Mouse (Mus musculus) limb, embryonic 10.5 days (tissue): ENCODE data around the gene Pbx3. TPM values are rescaled to one million over a fixed set of nuclear protein-coding genes. Genes with fewer than 3 reads are reported as not detected.

Experiments
- DNase-seq: peaks from one replicate; pipeline ENCODE4 v3.0.0-alpha.2; 2017; ENCODE audit warnings: low spot score
- H3K27ac ChIP-seq: fragments of 300-500 bp; sonication (generic); 2 replicates; pipeline ENCODE4 v1.5.1; 2016; ENCODE audit warnings: mild to moderate bottlenecking
- H3K27me3 ChIP-seq: fragments of 300-500 bp; sonication (generic); 2 replicates; pipeline ENCODE4 v1.6.1; 2016; ENCODE audit warnings: low read depth, mild to moderate bottlenecking; ENCODE audit not compliant: poor library complexity, severe bottlenecking
- H3K36me3 ChIP-seq: fragments of 300-500 bp; sonication (generic); 2 replicates; pipeline ENCODE4 v1.6.1; 2016; ENCODE audit warnings: mild to moderate bottlenecking, moderate library complexity
- H3K4me1 ChIP-seq: fragments of 300-500 bp; sonication (generic); 2 replicates; pipeline ENCODE4 v1.6.1; 2016
- H3K4me3 ChIP-seq: fragments of 300-500 bp; sonication (generic); 2 replicates; pipeline ENCODE4 v1.5.1; 2016; ENCODE audit warnings: mild to moderate bottlenecking, moderate library complexity
- H3K9me3 ChIP-seq: fragments of 300-500 bp; sonication (generic); replicated peaks from 2 replicates; pipeline ENCODE4 v1.6.1; 2016; ENCODE audit warnings: mild to moderate bottlenecking
- WGBS: fragments of 180-500 bp; shearing (Covaris S2); methylation state at CpG from one replicate; pipeline ENCODE4 v1.1.7; 2016; 5-methylcytosine and 5-hydroxymethylcytosine counted together
- polyA plus RNA-seq: library from polyadenylated mRNA; unstranded; fragments of >200 nt; fragmentation: Nextera tagmentation; extraction: Ambion mirVana; gene quantifications from 2 replicates; pipeline ENCODE4 v1.2.1, GENCODE M21; 2016

Pbx3 gene
- polyA plus RNA-seq, 1 experiment from 2014 or later, result 31.9 TPM

GRCm38 (mm10) chr2:34150560-34150959, 222.4 kb downstream of the Pbx3 start:
- Histone ChIP-seq H3K4me3 (no peak overlapping the region), H3K27ac (no peak overlapping the region), H3K36me3 (no peaks in the 10 kb centered on the region), H3K27me3 (no peaks in the 10 kb centered on the region; the same call in 1 of the 2 replicates), H3K4me1 (peaks cover 30% of the 10 kb centered on the region), H3K9me3 (no peaks in the 10 kb centered on the region)
- DNase-seq, result no peak
- 81% methylated on average over 4 of the region's 4 CpGs for WGBS

DNA sequence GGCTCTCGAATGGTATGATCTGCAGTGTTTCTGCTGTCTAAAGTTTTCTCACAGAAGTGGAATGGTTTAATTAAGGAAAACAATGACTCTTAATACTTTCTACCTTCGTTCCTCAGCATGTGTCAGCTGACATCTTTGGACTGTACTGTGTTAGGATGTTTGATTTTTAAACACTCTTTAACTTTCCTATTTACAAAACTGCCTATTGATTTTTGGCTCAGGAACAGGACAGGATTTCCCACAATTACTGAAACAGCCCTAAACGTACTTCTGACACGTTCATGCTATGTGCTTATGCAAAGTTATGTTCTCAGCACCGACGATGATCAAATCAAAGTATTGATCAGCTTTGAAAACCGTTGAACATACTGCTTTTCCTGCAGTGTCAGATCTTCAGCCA, 224.7 kb downstream of the Pbx3 start:
- Histone ChIP-seq H3K27ac (no peak overlapping the region), H3K9me3 (no peaks in the 10 kb centered on the region), H3K4me3 (no peak overlapping the region), H3K4me1 (peaks cover 10% of the 10 kb centered on the region), H3K36me3 (no peaks in the 10 kb centered on the region), H3K27me3 (no peaks in the 10 kb centered on the region; the same call in 1 of the 2 replicates)
- no peak for DNase-seq
- 91% methylated on average over 7 of the region's 7 CpGs for WGBS

DNA sequence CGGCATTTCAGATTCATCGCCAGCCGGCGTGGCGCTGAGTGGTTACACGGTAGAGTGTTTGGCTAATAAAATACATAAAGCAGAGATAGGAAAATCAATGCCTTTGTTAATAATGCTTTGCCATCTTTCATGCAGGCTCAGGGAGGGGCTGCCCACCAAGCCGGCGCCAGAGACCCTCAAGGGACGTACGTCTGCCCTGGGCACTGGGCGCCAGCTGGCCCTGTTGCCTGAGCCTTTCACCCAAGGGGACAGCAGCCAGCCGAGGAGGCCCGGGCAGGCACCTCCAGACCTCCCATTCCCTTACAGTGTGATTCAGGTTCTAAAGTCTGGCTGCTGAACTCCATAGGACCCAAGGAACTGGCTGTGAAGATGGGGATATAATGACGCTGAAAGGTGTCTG, 225.5 kb downstream of the Pbx3 start:
- no peaks in the 10 kb centered on the region for H3K36me3 ChIP-seq
- H3K4me3 ChIP-seq, result no peak overlapping the region
- no peaks in the 10 kb centered on the region for H3K9me3 ChIP-seq
- 93% methylated on average over 14 of the region's 14 CpGs for WGBS
- DNase-seq, result no peak
- peaks cover 7% of the 10 kb centered on the region for H3K4me1 ChIP-seq
- H3K27ac ChIP-seq, result no peak overlapping the region
- H3K27me3 ChIP-seq, result no peaks in the 10 kb centered on the region; the same call in 1 of the 2 replicates

DNA sequence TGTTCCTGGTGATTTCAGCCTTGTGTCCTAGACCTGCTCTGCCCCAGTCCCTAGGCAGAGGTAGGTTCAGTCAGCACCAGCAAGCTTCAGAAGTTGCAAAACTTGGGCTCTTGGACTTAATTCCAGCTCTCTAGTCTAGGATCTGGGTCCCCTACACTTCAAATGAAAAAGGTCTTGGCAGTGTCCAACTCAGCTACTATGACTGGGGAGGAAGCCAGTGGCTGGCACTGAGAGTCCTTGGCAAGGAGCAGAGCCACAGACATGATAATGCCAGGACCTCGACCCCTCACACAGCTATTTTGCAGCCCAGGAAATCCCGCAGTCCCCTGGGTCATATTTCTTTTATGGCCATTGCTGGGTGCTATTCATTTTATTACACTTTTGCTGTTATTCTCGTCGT, 225.9 kb downstream of the Pbx3 start:
- Histone ChIP-seq H3K36me3 (no peaks in the 10 kb centered on the region), H3K9me3 (no peaks in the 10 kb centered on the region), H3K4me1 (peaks cover 7% of the 10 kb centered on the region), H3K4me3 (no peak overlapping the region), H3K27me3 (no peaks in the 10 kb centered on the region; the same call in 1 of the 2 replicates), H3K27ac (no peak overlapping the region)
- DNase-seq, result no peak
- WGBS, result 78% methylated on average over 4 of the region's 4 CpGs

- peaks cover 7% of the 10 kb centered on the region for H3K4me1 ChIP-seq
- no peaks in the 10 kb centered on the region; the same call in 1 of the 2 replicates for H3K27me3 ChIP-seq
- no peak overlapping the region for H3K4me3 ChIP-seq
- H3K36me3 ChIP-seq, result no peaks in the 10 kb centered on the region
- H3K9me3 ChIP-seq, result no peaks in the 10 kb centered on the region
- WGBS, result 88% methylated on average over 1 of the region's 1 CpGs
- peak overlapping the region; percentile 30; the same call in 1 of the 2 replicates for H3K27ac ChIP-seq
- DNase-seq, result no peak
Measured at GRCm38 (mm10) chr2:34146431-34146830, 226.5 kb downstream of the Pbx3 start.

- Histone ChIP-seq H3K4me1 (peaks cover 7% of the 10 kb centered on the region), H3K9me3 (no peaks in the 10 kb centered on the region), H3K27ac (no peak overlapping the region), H3K4me3 (no peak overlapping the region), H3K36me3 (no peaks in the 10 kb centered on the region), H3K27me3 (no peaks in the 10 kb centered on the region; the same call in 1 of the 2 replicates)
- 90% methylated on average over 5 of the region's 5 CpGs for whole genome bisulfite sequencing
- no peak for DNase-seq
Measured at GRCm38 (mm10) chr2:34139470-34140158, 233.3 kb downstream of the Pbx3 start.

GRCm38 (mm10) chr2:34135316-34135715, 237.6 kb downstream of the Pbx3 start:
- Histone ChIP-seq H3K4me3 (no peak overlapping the region), H3K27me3 (no peaks in the 10 kb centered on the region; the same call in 1 of the 2 replicates), H3K9me3 (no peaks in the 10 kb centered on the region), H3K36me3 (no peaks in the 10 kb centered on the region), H3K27ac (peak overlapping the region; percentile 33; the same call in 1 of the 2 replicates), H3K4me1 (peaks cover 16% of the 10 kb centered on the region)
- no peak for DNase-seq
- WGBS, result 84% methylated on average over 7 of the region's 7 CpGs

- no peak for DNase-seq
- H3K4me3 ChIP-seq, result no peak overlapping the region
- no peaks in the 10 kb centered on the region for H3K9me3 ChIP-seq
- H3K27me3 ChIP-seq, result no peaks in the 10 kb centered on the region; the same call in 1 of the 2 replicates
- no peak overlapping the region for H3K27ac ChIP-seq
- no peaks in the 10 kb centered on the region for H3K36me3 ChIP-seq
- H3K4me1 ChIP-seq, result peaks cover 37% of the 10 kb centered on the region
- WGBS, result 88% methylated on average over 1 of the region's 1 CpGs
Measured at GRCm38 (mm10) chr2:34132751-34133150, 240.2 kb downstream of the Pbx3 start.

DNA sequence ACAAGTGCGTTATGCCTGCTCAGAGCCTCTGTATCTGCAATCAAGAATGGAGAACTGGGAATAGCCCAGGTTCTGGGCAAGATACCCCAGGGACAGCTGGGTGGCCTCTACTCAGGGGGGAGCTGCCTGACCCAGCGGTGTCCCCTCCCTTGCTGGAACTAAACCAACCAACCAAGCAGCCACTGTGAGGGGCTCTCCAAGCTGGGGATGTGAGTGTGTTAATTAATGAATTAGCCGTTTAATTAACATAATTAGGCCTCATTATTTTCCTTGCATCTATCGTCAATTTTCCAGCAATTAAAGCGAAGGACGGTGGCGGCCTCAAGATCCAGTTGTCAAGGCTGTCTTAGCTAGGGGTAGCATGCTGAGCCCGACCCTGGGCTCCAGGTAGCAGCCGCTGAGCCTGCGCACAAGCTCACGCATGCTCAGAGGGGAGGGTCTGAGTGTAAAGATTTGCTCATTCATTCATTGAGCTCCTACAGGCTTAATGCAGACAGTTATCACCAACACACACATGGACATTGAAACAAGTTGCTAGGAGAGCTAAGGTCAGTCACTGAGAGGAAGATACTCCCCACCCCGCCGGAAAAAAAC, 243.2 kb downstream of the Pbx3 start:
- Histone ChIP-seq H3K27me3 (0 out of 2 replicates have a peak, but pooled peaks cover 7% of the 10 kb centered on the region), H3K36me3 (no peaks in the 10 kb centered on the region), H3K9me3 (no peaks in the 10 kb centered on the region), H3K27ac (peak overlapping the region; percentile 71; the same call in 1 of the 2 replicates), H3K4me1 (peaks cover 43% of the 10 kb centered on the region), H3K4me3 (no peak overlapping the region)
- 72% methylated on average over 13 of the region's 13 CpGs for WGBS
- DNase-seq, result no peak

DNA sequence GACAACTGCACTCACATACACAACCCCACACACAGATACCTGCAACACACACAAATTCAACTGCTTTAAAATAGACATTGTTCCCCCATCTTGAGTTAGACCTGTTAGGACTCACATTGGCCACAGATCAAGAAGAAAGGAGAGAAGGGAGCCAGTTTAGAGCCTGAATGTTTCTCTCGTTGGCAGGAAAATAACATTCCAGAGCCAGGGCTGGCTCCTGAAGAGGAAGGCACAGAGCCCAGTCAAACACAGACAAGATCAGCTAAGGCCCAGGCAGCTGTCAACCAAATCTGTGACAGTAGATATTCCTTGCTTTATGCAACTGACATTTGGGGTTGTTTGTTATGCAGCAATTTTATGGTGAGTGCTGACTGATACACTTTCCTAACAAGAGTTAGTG, 245.1 kb downstream of the Pbx3 start:
- 89% methylated on average over 1 of the region's 1 CpGs for WGBS
- H3K4me3 ChIP-seq, result no peak overlapping the region
- no peaks in the 10 kb centered on the region for H3K9me3 ChIP-seq
- no peak for DNase-seq
- peaks cover 21% of the 10 kb centered on the region; the same call in 1 of the 2 replicates for H3K27me3 ChIP-seq
- H3K27ac ChIP-seq, result no peak overlapping the region
- peaks cover 61% of the 10 kb centered on the region for H3K4me1 ChIP-seq
- H3K36me3 ChIP-seq, result no peaks in the 10 kb centered on the region

DNA sequence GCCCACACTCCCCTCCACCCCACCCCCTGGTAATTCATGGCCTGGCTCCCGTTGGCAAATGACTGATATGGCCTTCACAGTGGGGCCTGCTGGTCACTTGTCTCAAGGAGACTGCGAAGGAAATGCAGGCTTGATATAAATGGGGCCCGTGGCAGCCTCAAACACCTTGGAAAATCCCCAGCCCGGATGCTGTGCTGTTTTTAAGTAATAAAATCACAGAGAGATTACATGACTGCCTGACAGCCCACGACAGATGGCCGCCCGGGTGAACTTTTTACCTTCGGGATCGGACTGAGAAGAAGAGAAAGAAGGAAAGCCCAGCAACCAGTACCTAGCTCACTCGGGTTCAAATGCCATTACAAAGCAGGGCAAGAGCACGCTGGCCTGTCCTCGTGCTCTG, 249.0 kb downstream of the Pbx3 start:
- Histone ChIP-seq H3K27ac (no peak overlapping the region), H3K4me1 (peaks cover 56% of the 10 kb centered on the region)
- WGBS, result 40% methylated on average over 12 of the region's 12 CpGs

More for the DNA sequence above, 249.0 kb downstream of the Pbx3 start:
- peaks cover 31% of the 10 kb centered on the region; the same call in 1 of the 2 replicates for H3K27me3 ChIP-seq
- H3K4me3 ChIP-seq, result no peak overlapping the region
- no peaks in the 10 kb centered on the region for H3K9me3 ChIP-seq
- no peak for DNase-seq
- H3K36me3 ChIP-seq, result no peaks in the 10 kb centered on the region
